Mouse (Mus musculus) lung, postnatal 0 days (tissue): ENCODE results near the gene Zfp511. TPM values are rescaled to one million over a fixed set of nuclear protein-coding genes. Genes with fewer than 3 reads are reported as not detected.

Source experiments
- ATAC-seq: fragments of 200-750 bp; cut with Nextera tagmentation; 2 replicates; pipeline ENCODE4 v1.8.0; 2017; ENCODE audit warnings: moderate library complexity
- DNase-seq: peaks from one replicate; pipeline ENCODE4 v3.0.0-alpha.2; 2016; ENCODE audit warnings: low spot score
- H3K27ac ChIP-seq: fragments of 300-500 bp; sonication (generic); 2 replicates; pipeline ENCODE4 v1.5.1; 2014; ENCODE audit warnings: antibody characterized with exemption, mild to moderate bottlenecking, low read length, mixed read lengths
- H3K27me3 ChIP-seq: fragments of 300-500 bp; sonication (generic); replicated peaks from 2 replicates; pipeline ENCODE4 v1.6.1; 2014; ENCODE audit warnings: low read length, mixed read lengths; ENCODE audit not compliant: insufficient read depth
- H3K36me3 ChIP-seq: fragments of 300-500 bp; sonication (generic); 2 replicates; pipeline ENCODE4 v1.6.1; 2014; ENCODE audit warnings: low read length, mixed read lengths; ENCODE audit not compliant: insufficient read depth
- H3K4me1 ChIP-seq: fragments of 300-500 bp; sonication (generic); 2 replicates; pipeline ENCODE4 v1.6.1; 2014; ENCODE audit warnings: antibody characterized with exemption, low read depth, low read length, mixed read lengths; ENCODE audit not compliant: insufficient read depth
- H3K4me2 ChIP-seq: fragments of 300-500 bp; sonication (generic); replicated peaks from 2 replicates; pipeline ENCODE4 v1.6.1; 2014; ENCODE audit warnings: low read depth, mild to moderate bottlenecking, low read length, moderate library complexity, mixed read lengths
- H3K4me3 ChIP-seq: fragments of 300-500 bp; sonication (generic); 2 replicates; pipeline ENCODE4 v1.5.1; 2014; ENCODE audit warnings: low read depth, low read length
- H3K9ac ChIP-seq: fragments of 300-500 bp; sonication (generic); replicated peaks from 2 replicates; pipeline ENCODE4 v1.6.1; 2014; ENCODE audit warnings: low read depth, mild to moderate bottlenecking
- H3K9me3 ChIP-seq: fragments of 300-500 bp; sonication (generic); 2 replicates; pipeline ENCODE4 v1.6.1; 2016; ENCODE audit warnings: low read length, mixed read lengths
- CTCF ChIP-seq: IDR thresholded peaks from 2 replicates; pipeline ENCODE4 v1.5.1; 2016; ENCODE audit warnings: antibody characterized with exemption, mild to moderate bottlenecking
- EP300 ChIP-seq: IDR thresholded peaks from 2 replicates; pipeline ENCODE4 v1.6.1; 2016; ENCODE audit warnings: antibody characterized with exemption, mild to moderate bottlenecking, control low read depth
- WGBS: fragments of 180-500 bp; shearing (Covaris S2); extraction: QIAGEN DNeasy Blood & Tissue Kit; methylation state at CpG from one replicate; pipeline ENCODE4 v1.1.7; 2014; 5-methylcytosine and 5-hydroxymethylcytosine counted together
- polyA plus RNA-seq: library from polyadenylated mRNA; unstranded; fragments of >200 nt; fragmentation: Nextera tagmentation; extraction: Ambion mirVana; gene quantifications from 2 replicates; pipeline ENCODE4 v1.2.1, GENCODE M21; 2015

The Zfp511 gene
- polyA plus RNA-seq, 1 experiment from 2014 or later = 23.0 TPM

DNA sequence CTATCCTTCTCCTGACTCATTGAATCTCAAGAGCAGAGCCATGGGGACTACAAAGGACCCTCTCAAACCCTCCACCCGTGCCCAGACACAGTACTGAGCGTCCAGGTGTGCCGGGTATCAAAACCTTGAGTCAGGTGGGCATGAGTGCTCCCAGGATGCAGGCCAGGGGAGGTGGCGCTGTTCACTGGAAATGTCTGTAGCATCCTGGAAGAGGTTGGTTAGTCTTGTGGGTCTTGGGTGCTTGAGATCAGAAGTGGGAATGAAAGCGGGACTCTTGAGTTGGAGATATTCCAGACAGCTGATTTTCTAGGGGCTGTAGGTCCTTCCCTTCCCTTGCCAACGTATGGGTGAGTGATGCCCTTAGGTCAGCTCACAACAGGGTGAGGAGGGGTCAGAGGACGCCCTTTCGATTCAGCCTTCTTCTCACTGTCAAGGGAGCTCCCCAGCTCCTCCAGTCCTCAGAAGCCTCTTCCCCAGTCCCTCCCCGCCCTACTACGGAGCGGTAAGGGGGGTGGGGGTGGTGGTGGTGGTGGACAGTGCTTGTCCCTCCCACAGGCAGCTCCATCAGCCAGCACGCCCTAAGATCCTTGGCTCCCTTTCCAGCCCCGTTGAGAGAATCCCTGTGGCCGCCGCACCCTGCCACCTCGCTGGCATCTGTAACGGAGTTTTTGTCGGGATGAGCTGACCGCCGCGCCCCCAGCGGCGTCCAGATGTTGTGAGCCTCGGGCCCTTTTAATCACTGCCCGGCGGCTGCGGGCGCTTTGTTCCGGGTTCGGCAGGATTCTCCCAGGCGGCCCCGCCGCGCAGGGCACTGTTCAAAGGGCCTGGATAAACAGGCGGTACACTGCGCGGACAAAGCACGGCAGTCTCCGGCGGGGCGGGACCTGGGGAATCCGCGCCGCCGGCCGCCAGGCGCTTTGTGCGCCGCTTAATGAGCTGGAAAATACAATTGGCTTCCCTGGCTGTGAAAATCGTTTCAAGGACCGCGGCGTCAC is 21.5 kb downstream of the Zfp511 start:
- peaks cover 64% of the 10 kb centered on the region for H3K27me3 ChIP-seq
- H3K9ac ChIP-seq = no peak overlapping the region
- TF ChIP-seq CTCF = peak; percentile 20; the same call in 1 of the 2 replicates
- no peak for TF ChIP-seq EP300
- ATAC-seq = peak; percentile 46; the same call in 1 of the 2 replicates
- H3K4me2 ChIP-seq = peak overlapping the region; percentile 57
- DNase-seq = peak; percentile 25
- no peaks in the 10 kb centered on the region for H3K9me3 ChIP-seq
- no peaks in the 10 kb centered on the region for H3K36me3 ChIP-seq
- peak overlapping the region; percentile 29 for H3K4me3 ChIP-seq
- 0 out of 2 replicates have a peak, but pooled peaks cover 8% of the 10 kb centered on the region for H3K4me1 ChIP-seq
- 3% methylated on average over 52 of the region's 53 CpGs for WGBS
- H3K27ac ChIP-seq = no peak overlapping the region

DNA sequence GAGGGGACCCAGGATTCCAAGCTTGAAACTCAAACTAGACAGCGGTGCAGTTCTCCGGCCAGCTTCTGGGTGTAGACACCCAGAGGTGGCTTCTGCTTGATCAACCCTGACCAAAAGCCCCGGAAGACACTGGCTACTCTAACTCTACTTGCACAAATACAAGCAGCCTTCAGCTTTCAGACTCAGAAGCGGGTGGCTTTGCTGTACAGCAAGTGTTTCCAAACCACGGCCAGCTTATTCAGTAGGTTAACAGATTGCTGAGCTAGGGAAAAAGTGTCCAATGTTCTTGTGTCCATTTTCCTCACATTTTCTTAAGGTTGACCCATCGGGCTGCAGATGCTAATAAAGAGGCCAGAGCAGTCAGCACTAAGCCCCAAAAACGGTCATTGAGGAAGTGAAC is 22.3 kb downstream of the Zfp511 start:
- no peak overlapping the region for H3K4me3 ChIP-seq
- H3K27ac ChIP-seq = no peak overlapping the region
- H3K4me2 ChIP-seq = peak overlapping the region; percentile 57
- H3K9me3 ChIP-seq = no peaks in the 10 kb centered on the region
- H3K36me3 ChIP-seq = no peaks in the 10 kb centered on the region
- DNase-seq (no peak), ATAC-seq (no peak)
- 0 out of 2 replicates have a peak, but pooled peaks cover 8% of the 10 kb centered on the region for H3K4me1 ChIP-seq
- 26% methylated on average over 7 of the region's 7 CpGs for WGBS
- no peak overlapping the region for H3K9ac ChIP-seq
- peaks cover 67% of the 10 kb centered on the region for H3K27me3 ChIP-seq
- TF ChIP-seq EP300 (no peak), CTCF (no peak)

DNA sequence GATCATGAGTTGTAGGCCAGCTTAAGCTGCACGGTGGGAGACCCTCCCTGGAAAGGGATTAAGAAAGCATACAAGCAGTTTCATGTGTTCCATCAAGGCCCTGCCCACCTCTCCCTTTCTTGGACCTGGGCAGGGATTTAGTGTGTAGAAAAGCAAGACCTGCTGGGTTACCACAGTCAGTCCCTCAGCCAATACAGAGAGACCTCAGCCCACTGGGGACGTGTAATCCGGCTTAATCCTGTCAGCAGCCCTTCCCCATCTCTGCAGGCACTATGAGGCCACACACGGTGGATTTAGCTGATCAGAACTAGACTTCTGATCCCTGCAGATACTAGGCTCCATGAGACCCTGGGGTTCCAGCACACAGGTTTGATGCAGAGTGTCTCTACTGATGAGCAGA is 23.4 kb downstream of the Zfp511 start:
- peaks cover 72% of the 10 kb centered on the region for H3K27me3 ChIP-seq
- WGBS = 42% methylated on average over 4 of the region's 4 CpGs
- no peak for TF ChIP-seq CTCF
- no peak for TF ChIP-seq EP300

DNA sequence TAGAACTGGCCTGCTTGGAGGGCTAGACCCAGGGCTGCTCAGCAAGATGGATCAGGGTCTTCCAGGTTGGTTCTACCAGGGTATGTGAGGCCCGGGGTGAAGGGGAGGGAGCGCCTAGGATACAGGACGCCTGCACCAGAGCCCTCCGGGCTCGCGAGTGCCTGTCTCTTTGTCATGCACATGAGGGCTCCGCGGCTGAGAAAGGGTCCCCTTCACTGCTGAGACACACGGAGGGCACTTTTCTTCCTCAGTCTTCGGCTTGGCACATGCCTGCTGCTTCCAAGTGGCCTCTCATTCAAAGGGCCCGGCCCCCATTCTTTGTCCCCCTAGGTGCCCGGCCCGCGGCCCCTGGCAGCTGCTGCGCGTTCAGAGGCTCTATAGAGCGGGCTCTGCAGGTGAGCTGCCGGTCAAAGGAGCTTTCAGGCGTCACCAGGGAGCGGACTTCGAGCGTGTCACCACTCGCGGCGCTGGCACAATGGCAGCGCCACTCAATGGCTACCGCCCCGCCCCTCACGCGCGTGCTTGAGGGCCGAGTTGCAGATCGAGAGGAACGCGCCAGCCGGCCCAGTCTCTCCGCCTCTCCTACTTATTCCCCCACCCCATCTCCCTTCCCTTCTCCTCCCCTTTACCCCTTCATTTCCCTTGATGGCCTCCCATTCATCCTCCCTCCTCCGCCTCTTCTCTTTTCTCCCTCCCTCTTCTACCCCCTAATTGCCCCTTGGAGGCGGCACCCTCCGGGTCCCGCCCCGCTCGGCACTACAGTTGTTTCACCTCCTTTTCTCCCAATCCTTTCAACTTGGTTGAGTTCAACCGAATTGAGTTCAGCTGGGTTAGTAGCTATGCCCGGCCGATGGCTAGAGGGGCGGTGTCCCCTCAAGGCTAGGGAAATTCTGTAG is 25.0 kb downstream of the Zfp511 start:
- TF ChIP-seq CTCF (0 out of 2 replicates have a peak, but pooled peaks have one; percentile 2), EP300 (no peak)
- DNase-seq = peak; percentile 46
- 2% methylated on average over 45 of the region's 47 CpGs for WGBS
- H3K4me3 ChIP-seq = peak overlapping the region; percentile 25; the same call in 1 of the 2 replicates
- peak; percentile 49 for ATAC-seq
- no peak overlapping the region for H3K9ac ChIP-seq
- H3K9me3 ChIP-seq = no peaks in the 10 kb centered on the region
- peak overlapping the region; percentile 45 for H3K4me2 ChIP-seq
- no peaks in the 10 kb centered on the region for H3K36me3 ChIP-seq
- 0 out of 2 replicates have a peak, but pooled peaks cover 8% of the 10 kb centered on the region for H3K4me1 ChIP-seq
- H3K27ac ChIP-seq = no peak overlapping the region
- peaks cover 67% of the 10 kb centered on the region for H3K27me3 ChIP-seq

More for the DNA sequence above, 23.4 kb downstream of the Zfp511 start:
- Histone ChIP-seq H3K9me3 (no peaks in the 10 kb centered on the region), H3K4me3 (no peak overlapping the region), H3K4me2 (no peak overlapping the region), H3K9ac (no peak overlapping the region), H3K36me3 (no peaks in the 10 kb centered on the region), H3K4me1 (0 out of 2 replicates have a peak, but pooled peaks cover 8% of the 10 kb centered on the region), H3K27ac (no peak overlapping the region)
- ATAC-seq (no peak), DNase-seq (no peak)

DNA sequence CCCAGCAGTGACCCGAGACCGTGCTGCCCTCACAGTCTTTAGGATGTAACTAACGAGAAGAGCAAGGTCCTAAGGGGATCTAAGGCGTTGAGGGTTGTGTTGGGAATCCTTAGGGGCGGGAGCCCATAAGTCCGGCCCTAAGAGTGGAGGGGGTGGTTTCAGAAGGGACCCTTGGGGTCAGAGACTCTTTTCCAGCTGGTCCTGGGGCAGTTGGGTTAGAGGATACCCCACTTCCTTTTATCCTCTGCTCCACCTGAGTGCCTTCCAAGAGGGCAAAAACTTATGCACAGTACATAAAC is 25.6 kb downstream of the Zfp511 start:
- Histone ChIP-seq H3K4me1 (0 out of 2 replicates have a peak, but pooled peaks cover 8% of the 10 kb centered on the region), H3K36me3 (no peaks in the 10 kb centered on the region), H3K9ac (no peak overlapping the region), H3K4me2 (peak overlapping the region; percentile 45; the same call in 1 of the 2 replicates), H3K9me3 (no peaks in the 10 kb centered on the region), H3K27me3 (peaks cover 61% of the 10 kb centered on the region), H3K27ac (no peak overlapping the region), H3K4me3 (peak overlapping the region; percentile 25; the same call in 1 of the 2 replicates)
- 5% methylated on average over 6 of the region's 6 CpGs for WGBS
- ATAC-seq = no peak
- TF ChIP-seq CTCF = no peak
- no peak for TF ChIP-seq EP300
- no peak for DNase-seq

DNA sequence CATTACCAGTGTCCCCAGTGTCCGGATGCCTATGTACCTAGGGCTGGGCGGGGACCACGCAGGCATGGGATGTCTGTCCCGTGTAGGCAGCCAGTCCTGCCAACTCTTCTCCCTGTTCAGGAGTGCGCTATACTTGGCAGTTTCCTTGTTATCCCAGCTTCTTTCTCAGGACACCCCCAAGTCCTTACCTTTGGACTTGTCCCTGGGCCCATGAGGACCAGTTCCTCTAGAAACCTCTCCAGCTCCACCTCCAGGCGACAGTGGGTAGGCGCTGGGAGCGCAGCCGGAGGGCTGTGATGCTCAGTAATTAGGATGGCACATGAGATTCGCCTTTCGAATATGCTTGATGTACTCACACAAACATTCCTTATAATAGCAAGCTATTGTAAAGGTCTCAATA is 26.1 kb downstream of the Zfp511 start:
- ATAC-seq = 0 out of 2 replicates have a peak, but pooled peaks have one; percentile 39
- no peak for TF ChIP-seq EP300
- TF ChIP-seq CTCF = peak; percentile 56
- Histone ChIP-seq H3K36me3 (no peaks in the 10 kb centered on the region), H3K4me1 (0 out of 2 replicates have a peak, but pooled peaks cover 8% of the 10 kb centered on the region), H3K4me2 (no peak overlapping the region), H3K4me3 (no peak overlapping the region), H3K27me3 (peaks cover 56% of the 10 kb centered on the region), H3K9me3 (no peaks in the 10 kb centered on the region), H3K27ac (no peak overlapping the region), H3K9ac (no peak overlapping the region)
- WGBS = 20% methylated on average over 11 of the region's 11 CpGs
- peak; percentile 27 for DNase-seq
